Mouse (Mus musculus) fibroblast of lung, adult 2 months (primary cell): Measurements from ENCODE around the gene Syngr1.

ENCODE experiments used
- DNase-seq: peaks from one replicate; pipeline ENCODE4 v3.0.0-alpha.2; 2011; ENCODE audit warnings: low read depth

The Syngr1 gene

DNA sequence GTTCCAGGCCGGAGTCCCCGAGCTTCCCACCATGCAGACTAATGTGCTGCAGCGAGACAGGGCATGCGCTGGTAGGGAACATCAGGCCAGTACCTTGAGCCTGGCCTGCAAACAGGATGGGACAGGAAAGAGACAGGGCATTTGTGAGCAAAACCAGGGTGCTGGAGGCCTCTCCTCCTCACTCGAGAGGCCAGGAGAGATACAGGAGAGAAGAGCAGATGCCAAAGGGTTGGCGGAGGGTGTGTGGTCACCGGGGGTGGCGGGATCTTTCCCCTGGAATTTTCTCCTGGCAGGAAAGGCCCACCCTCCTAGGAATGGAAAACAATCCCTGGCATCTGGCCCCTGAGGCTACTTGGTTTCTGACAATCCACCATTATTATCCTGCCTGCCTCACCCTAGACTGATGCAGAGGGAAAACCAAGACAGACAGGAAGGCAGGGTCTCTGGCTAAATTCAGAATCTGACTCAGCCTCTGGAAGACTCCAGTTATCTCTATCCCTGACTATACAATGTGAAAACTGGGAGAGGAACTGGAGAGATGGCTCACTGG is 21.0 kb upstream of the Syngr1 start:
- no peak for DNase-seq

DNA sequence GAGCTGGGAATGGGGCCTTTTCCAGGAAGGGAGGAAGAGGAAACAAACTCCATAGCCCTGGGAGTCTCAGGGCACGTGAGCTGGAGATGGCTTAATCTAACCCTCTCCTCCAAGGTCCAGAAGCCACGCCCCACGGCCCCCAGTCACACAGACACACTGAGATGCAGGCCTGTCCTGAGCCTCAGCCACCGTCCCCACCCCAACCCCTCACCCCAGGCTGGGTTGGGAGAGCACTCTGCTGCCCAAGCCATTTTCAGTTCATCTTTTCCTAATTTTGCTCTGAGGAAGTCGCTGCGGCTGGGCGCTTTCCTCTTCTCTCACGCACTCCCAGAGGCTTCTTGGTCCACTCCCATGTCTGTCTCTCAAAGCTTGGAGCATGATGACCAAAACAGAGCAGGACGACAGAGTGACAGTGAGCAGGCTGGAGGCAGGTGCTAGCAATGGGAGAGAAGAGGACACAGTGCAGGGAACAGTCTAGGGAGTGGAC is 19.1 kb upstream of the Syngr1 start:
- no peak for DNase-seq

DNA sequence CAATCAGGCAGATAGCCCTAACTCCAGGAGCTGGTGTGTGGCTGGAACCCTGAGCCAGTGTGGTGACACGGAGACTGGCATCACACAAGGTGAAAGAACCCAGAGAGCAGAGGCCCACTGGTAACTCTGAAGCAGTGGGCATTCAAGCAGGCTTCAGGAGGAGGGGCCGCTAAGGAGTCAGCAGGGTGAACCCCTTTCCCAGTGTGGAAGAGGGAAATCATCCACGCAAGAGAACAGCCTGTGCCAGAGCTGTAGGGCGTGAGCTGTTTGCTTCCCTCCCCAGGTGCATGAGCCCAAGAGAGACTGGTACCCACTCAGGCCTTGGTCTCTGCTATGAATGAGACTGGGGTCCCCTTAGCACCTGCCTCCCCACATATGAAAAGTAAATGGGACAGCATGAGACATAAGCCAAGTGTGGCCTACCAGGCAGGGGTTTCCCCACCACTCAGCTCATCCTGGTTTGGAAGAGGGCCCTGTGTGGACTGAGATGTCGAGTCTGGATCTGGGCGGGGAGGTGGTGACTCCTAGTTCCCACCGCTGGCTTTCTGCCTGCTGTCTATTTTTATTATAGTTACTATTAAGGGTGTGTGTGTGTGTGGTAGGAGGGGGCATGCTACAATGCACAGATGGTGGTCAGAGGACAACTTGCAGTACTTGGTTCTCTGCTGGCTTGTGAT is 18.4 kb upstream of the Syngr1 start:
- DNase-seq: no peak

DNA sequence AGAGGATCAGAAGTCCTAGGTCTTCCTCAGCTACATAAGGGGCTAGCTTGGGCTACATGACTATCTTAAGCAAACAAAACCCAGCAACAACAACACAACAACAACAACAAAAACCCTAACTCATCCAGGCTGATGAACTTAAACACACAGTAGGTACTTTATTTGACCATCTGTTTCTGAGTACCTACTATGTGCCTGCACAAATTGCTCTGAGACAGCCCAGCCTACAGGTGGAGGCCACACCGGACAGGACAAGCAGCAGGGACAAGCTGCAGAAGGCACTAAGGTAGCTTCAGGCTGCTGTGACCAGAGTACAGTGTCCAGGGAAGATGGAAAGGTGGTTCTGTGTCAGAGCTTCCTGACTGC is 17.9 kb upstream of the Syngr1 start:
- DNase-seq: no peak

DNA sequence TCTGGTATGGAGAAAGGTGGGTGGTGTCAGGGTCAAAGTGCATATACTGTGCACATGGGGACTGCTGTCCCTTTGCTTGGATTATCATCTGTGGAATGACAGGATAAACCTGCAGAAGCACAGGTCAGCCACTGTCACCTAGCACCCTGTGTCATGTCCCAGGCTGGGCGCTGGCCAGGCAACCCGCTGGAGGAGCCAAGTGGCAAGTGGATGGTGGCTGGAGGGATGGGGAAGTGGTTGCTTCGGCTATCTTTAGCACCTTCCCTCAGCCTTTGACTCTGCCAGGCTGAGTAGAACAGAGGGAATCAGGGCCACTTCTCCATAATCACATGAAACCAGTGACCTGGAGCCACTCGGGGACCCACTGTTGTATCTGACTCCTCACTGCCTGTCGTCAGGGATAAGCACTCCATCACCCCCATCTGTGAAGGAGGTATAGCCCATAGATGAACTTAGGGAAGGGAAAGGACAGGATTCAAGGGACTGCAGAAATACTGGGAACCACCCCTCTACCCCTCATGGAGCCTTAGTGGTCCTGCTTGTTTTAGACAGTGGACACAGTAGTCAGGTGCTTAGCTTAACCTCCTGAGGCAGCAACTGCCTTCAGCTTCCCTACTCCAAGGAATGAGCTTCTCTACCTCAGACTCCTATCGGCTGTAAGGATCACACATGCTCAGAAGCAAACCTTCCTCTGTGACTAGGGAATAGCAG is 16.3 kb upstream of the Syngr1 start:
- DNase-seq: no peak

DNA sequence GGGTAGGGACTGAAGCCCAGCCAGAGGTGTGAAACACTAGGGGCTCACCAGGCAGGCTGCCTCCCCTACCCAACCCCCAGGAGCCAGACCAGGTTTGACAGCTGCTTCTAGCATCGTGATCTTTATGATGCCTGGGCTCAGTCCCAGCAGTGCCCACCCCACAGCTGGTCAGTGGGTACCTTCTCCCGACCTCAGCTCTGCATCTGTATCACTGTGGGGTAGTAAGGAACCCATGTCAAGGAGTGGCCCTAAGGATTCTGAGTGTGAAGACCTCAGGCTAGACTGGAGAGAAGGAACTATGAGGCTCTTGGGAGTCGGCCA is 15.8 kb upstream of the Syngr1 start:
- no peak for DNase-seq

DNA sequence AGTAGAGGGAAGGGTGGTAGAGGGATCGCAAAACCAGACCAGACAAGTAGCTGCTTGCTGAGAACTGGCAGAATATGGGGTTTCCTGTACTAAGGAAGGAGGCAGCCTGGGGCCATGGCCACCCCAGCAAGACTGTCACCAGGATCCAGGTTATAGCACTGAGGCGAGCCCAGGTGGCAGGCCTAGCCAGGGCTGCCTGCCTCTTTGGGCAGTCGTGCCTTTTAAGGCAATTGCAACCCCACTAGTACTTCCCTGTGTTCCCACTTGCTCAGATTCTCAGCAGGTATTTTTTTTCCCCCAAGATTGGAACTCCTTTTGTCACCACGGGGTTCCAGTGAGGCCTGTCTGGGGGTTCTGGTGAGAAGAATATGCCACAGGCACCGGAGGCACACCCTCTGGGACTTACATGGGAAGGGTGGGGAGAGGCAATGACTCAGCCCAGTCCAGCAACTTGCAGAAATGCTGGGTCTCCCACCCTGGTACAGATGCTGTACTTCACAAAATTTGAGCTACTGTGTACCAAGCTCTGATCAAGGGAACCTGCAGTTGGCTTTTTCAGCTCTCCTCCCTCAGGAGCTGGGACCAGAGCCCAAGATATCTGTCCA is 15.3 kb upstream of the Syngr1 start:
- no peak for DNase-seq

DNA sequence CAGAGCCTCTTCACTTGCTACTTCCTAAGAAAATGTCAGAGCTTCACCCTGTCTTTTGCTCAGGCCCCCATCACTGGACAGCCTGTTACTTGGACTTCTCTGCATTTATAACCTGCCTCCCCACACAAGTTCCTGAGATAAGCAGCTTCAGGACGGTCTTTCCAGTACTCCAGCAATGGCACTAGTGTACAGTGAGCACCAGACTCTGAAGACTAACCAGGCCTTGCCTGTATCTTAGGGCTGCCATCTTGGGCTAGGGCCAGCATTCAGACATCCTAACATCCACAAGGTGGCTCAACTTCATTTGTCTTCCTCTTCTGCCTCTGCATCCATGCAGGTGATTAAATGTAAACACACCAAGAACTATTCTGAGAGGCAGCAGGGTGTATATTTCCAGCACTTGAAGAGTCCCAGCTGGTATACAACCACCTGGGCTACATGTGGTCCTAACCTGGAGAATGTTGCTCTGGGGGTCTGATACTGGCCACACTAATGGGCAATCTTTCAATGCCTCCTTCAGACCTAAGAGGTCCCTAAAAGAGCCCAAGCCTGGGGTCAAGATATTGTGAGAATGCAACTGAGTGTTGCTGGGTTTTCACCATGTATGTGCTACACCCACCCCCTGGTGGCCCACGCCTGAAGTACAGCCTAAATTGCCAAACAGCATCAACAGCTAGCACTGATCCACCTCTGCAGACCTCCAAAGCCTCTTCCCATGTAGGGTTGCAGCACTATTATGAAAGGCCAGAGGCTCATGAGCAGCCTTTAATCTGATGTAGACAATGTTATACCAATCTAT is 14.6 kb upstream of the Syngr1 start:
- peak; percentile 56 for DNase-seq

DNA sequence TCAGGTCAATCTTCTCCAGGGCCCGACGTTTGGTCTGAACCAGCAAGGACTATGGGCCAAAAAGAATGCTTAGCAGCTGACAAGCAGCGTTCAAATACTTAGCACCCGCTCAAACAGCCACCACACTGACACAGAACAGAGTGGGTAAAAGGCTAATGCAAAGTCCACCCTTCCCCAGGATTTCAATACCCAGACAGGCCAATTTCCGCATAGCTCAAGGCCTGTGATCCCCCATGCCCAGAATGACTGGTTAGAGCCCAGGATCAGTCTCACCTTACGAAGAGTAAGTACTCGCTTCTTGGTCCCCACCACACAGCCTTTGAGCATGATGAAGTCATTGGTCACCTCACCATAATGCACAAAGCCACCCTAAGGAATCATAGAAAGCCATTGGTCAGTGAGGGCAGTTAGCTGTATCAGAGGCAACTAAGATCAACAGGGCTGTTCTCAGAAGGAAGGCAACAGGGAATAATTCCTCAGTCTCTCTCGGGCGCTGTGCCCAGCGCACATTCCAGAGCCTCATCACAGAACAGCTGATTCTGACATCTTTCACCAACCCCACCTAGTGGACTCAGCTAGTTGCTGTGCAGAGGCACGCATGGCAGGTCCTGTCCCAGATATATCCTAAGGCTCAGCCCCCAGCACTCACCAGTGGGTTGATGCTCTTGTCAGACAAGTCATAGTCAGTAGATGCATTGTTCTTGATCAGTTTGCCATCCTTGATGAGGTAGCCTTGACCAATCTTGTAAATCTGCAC is 12.9 kb upstream of the Syngr1 start:
- no peak for DNase-seq

DNA sequence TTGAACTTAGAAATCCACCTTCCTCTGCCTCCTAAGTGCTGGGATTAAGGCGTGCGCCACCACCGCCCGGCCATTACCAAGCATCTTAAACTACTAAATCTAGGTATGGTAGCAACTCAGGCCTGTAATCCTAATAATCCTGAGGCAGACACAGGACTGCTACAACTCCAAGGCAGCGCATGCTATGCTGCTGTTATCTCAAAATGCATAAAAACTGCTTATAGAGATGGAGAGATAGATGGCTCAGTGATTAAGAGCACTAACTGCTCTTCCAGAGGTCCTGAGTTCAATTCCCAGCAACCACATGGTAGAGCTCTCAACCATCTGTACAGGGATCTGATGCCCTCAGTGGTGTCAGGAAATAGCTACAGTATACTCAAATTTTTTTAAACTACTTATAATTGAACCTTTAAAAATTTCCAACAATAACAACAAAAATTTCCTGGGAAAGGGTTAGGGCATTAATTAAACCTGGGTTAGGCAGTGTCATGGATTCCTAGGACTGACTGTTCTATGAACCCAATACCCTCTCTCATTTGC is 11.9 kb upstream of the Syngr1 start:
- DNase-seq: no peak

DNA sequence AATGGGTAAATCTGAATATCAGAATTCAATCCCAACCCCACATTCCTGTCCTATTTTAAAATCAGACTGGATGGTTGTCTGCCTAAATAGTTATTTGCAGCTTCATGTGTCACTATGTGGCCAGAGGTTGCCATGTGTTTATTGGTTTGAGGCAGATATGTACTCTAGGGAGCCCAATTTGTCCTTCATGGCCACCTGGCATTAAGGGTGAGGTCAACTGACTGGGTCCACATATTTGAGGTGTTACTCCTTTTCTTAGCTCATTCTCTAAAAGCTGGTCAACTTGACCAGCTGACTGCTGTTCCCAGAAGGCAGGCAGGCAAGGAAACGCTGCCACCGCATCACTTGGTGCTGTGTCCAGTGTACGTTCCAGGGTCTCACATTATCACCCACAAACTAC is 11.2 kb upstream of the Syngr1 start:
- no peak for DNase-seq

DNA sequence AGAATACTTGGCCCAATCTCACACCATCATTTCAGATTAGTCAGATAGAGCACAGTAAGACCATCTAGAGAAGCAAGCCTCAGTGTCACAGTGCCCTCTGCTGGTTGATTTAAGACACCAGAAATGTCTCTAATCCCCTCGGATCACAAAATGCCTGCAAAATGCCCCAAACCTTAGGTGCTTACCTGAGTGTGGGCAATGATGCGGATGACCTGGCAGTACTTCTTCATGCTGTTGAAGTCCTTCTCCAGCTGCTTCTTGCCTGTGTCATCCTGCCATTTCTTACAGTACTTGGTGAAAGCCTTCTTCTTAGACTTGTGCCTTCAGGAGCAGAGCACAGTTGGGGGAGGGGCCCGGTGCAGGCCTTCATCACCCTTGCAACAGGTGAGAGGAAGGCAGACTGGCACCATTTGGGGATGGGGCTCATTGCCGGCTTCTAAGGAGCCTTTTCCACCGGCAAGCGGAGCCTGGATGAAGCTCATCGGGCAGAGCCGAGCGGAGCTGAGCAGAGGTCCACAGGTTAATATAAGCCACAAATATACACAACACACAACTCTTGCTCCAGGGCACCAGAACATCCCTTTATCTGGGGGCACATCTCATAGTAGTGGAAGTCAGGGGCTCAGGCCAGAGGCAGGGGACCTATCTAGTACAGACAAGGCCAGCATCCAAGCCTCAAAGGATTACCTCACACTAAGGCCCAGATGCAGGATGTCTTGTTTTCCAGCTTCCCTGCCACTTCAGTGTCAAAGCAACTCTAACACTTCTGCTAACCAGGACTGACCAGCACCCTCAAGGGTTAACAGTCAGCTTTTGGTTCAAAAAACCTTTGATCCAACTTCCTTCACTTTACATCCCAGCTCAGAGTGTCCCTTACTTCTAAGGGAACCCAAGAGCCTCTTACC is 10.2 kb upstream of the Syngr1 start:
- no peak for DNase-seq

DNA sequence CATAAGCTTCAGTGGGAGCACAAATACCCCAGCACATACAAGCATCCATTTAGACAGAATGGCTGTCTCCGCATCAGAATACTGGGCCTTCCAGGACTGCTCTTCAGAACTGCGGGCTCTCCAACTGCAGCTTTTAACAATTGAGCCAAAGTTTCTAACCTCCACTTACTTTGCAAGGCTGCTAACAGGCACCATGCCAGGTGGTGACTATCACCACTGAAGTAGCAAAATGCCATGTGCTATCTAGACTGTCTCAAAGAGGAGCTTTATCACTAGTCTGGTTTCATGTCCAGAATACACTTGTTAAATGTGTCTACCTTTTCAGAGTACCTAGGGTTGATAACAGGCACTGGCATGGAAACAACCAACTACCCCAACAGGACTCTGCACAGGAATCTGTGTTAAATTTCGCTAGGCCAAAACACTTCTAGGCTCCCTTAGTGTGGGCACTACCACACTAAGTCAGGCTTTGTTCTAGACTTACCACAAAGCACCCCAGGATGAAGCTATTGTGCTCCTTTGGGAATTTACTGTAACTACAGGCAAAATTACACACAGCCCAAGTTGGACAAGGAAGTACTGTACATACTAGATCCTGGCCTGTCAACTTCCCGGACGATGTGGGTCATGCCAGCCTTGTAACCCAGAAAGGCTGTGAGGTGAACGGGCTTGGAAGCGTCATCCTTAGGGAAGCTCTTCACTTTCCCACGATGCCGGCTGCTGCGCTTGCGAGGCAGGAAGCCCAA is 9.2 kb upstream of the Syngr1 start:
- DNase-seq: no peak

DNA sequence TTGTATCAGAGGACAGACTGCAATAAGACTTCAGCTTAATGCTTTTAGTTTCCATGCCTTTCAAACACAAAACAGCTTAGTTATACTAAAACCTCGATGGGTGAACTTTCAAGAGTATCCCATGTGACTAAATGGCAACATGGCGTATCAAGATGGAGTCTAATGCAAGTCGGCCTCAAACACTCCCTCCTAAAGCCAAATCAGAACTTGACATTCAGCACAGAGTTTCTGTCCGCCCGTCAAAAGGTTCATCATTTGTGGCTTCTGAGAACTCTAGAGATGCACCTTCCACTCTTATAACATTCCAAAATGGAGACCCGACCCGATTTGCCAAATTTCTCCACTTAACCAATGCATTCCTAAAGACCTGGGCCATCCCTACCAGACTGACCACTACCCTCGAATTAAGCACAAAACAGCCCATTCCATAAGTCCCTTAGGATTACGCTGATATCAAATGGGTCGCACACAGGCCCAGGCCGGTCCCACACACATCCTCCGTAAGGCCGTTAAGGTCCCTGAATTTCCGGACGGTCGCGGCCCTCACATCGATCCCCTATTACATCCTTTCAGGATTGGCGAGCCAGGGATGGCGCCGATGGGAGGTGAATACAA is 8.4 kb upstream of the Syngr1 start:
- DNase-seq: no peak

DNA sequence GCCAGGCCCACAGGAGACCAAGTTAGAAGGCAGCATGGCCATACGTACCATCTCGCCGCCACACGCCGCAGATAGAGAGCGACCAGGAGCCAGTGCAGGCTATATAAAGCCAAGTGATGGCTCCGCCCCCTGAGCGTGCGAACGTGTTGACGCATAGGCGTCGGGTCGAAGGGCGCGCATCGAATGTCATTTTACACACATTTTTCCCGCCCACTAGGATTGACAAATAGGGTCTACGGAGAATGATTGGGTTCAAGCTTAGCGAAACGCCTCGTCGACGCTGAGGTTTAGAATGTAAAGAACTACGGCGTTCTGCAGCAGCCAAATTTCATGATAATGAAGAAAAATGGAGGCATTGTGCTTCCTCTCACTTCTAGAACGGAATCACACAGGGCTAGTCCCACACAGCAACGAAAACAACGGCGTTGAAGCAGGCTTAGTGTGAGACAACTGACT is 7.8 kb upstream of the Syngr1 start:
- peak; percentile 98 for DNase-seq

DNA sequence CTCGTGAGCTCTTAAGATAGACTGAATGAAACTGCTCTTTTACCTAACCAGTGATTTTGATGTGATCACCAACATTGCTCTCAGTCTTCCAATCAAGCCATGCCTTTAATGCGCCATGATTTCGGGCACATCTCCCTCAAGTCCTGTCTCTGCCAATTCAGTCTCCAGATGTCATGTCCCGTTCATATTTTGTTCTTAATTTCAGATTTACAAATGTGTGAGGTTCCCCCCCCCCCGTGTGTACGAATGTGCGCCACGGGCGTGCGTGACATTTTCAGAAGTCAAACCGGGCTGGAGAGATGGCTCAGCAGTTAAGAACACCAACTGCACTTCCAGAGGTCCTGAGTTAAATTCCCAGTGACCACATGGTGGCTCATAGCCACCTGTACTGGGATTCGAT is 7.4 kb upstream of the Syngr1 start:
- no peak for DNase-seq

DNA sequence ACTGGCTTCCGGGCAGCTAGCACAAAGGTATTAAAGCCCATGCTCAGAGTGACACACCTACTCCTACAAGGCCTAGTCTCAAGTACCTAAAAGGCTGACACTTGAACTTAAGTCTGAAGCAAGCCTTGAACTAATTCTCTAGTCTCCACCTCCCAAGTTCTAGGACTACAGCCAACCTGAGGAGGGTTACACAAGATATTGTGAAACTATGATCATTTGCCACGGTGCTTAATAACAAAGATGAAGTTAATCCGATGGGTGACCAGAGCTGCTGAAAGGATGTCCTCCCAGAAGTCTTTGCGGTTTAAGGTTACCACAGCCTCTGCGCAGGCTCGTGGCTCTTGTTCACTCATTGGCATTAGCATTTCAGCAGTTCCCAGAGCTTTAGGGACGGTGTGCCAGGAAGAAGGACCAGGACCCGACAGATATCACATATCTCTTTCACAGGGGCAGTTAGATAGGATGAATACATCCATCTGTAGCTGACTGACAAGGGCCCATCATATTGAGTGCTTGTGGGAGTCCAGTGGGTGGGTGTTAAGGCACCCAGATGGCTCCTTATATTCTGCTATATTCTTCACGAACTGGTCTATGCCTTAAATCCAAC is 3.6 kb upstream of the Syngr1 start:
- DNase-seq: no peak

DNA sequence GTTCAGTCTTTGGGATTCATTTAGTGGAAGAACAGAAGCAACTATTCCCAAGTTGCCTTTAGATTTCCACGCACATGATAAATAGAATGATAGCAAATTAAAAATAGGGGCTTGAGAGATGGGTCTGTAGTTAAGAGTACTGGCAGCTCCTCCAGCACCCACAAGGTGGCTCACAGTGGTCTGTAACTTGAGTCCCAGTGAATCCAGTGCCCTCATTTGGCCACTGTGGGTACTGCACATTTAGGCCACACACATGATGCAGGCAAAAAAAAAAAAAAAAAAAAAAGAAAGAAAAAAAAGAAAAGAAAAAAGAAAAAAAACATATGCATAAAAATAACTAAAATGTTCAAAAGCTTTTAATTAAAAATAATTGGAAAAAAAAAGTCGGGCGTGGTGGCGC is 2.5 kb upstream of the Syngr1 start:
- peak; percentile 87 for DNase-seq

DNA sequence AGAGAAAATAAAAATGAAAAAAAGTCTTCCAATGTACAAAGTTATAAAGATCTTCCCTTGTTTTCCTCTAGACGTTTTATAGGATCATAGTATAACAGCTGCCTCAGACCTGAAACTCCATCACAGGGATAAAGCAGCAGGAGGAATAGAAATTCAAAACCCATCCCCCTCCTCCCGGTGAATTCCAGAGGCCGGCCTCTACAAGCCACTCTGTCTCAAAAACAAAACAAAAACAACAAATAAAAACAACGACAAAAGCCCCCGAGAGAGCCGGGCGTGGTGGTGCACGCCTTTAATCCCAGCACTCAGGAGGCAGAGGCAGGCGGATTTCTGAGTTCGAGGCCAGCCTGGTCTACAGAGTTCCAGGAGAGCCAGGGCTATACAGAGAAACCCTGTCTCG is 979 bp upstream of the Syngr1 start:
- no peak for DNase-seq
